Mouse (Mus musculus): Measurements from ENCODE around the gene Trex2.

DNA sequence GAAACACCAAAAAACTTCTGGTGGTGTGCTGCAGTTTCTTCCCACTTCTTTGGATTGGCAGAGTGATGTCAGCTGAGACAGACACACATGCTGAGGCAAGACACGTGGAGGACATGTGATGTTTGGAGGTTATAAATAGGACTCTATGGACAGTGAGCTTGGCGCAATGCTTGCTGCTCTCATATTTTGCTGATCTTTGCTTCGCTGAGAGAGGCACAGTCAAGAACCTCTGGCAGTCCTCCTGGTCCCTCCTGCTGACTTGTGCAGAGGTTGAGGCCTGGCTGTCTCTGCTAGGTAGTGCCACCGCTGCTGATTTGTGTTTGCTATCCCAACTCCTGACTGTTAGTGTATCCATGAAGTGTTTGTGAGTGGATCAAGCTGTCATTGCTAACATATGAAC lies 43.7 kb downstream of the Trex2 start:
- no peak for TF ChIP-seq CTCF (IDR thresholded peaks at IDR 0.05; ENCODE audit: low read depth, low read length)
- TF ChIP-seq POLR2A (IDR thresholded peaks at IDR 0.05; ENCODE audit: borderline replicate concordance, low read depth, low read length): no peak

Measured in bone marrow macrophage, adult 2 months (primary cell).